Mouse (Mus musculus) T-helper 17 cell (primary cell): ENCODE results near the gene Zic5.

Source experiments
- in situ Hi-C, 2 experiments: fragments of 300-600 bp; cut with MboI, MseI; formaldehyde crosslinking; loops; 1 replicate in 1 of 2; 2 replicates in 1 of 2; pipeline ENCODE4 v1.15.1; 2025; ENCODE audit warnings: high pct_unique_total_duplicates in 2 of 2

The Zic5 gene

GRCm38 (mm10) chr14:122449601-122450495 is 15.6 kb downstream of the Zic5 start:
- in situ Hi-C loops = no loop called here

DNA sequence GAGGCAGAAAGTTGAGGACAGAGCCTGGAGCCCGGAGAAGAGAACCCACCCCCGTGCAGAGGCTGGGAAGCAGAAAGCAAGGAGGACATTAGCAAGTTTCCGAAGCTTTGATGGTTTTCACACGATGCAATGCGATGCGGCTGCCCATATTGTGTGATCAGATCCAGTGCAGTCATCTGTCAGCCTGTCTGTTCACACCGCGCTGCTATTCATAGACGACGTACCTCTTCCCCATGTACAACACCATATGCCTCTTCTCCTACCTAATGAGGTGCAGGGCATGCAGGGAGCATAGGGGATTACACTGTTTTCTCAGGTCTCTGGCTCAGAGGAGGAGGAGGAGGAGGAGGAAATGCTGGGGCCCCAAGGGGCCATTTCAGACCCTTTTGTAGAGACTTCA is 28.6 kb downstream of the Zic5 start:
- in situ Hi-C loops = no loop called here

- in situ Hi-C loops = no loop called here
Observed at GRCm38 (mm10) chr14:122434039-122434438, 31.4 kb downstream of the Zic5 start.

GRCm38 (mm10) chr14:122432558-122432957 is 32.9 kb downstream of the Zic5 start:
- in situ Hi-C loops = no loop called here

DNA sequence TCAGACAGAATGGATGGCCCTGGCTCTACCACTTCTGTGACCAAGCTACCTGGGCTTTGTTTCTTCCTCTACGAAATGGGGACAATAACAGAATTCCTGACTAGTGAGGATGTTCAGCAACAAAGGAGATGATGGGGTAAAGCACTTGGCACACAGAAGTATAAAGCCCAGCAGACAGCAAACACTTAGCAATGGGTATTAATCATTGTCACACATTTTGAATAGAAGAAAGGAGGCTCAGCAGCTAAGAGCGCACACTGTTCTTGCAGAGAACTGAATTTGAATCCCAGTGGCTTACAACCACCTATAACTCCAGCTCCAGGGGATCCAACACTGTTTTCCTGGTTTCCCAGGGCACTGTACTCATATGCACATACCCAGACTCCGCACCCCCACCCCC is 37.8 kb downstream of the Zic5 start:
- in situ Hi-C loops = no loop called here

DNA sequence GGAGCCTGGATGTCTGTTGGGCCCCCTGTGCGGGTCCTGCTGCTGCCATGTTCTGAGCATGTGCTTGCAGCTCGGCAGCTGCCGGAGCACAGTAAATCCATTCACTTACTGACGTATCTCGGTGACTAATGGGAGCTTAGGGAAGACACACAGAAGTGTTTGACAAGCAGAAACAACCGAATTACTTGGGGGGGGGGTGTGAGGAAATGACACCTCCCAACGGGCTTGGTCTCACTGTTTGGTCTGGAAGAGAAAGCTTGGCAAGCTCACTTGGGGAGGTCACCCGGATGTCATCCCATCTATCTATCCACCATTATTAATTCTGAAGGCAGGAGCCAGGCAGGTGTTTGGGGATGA is 38.3 kb downstream of the Zic5 start:
- in situ Hi-C loops = no loop called here

GRCm38 (mm10) chr14:122426529-122427203 is 38.8 kb downstream of the Zic5 start:
- in situ Hi-C loops = no loop called here

GRCm38 (mm10) chr14:122424441-122424840 is 41.0 kb downstream of the Zic5 start:
- in situ Hi-C loops = loop anchor here in 1 of 2 experiments (5.0 kb wide), 1 partner anchor 82 kb away; no protein-coding TSS in a partner anchor

- in situ Hi-C loops = no loop called here
Observed at GRCm38 (mm10) chr14:122416166-122416771, 49.2 kb downstream of the Zic5 start.

DNA sequence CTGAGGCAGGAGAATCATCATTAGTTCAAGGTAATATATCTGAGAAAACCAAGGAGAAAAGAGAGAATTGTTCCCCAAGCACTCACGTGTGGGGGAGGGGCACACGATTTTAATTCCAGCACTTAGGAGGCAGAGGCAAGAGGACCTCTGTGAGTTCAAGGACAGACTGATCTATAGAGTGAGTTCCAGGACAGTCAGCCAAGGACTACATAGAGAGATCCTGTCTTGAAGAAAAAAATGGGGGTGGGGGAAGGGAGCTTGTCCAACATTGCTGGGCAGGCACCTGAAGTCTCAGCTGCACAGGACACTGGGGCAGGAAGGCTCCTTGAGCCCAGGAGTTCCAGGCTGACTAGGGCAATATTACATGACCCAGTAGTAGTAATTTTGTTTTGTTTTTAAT is 50.7 kb downstream of the Zic5 start:
- in situ Hi-C loops = no loop called here

DNA sequence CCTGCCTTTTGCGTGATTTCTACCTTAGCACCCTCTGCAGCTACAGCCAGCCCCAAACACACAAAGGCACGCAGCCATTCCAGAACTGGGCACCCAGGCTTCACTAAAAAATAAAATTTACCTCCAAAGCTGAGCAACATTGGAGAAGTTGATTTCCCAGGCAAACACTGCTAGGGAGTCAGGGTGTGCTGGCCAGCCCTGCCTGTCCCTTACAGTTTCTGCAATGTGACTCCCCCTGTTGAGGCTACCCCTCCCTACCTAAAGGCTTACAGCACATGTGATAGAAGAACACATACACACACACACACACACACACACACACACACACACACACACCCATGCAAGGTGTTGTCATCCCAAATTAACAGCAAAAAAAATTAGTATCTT is 51.9 kb downstream of the Zic5 start:
- in situ Hi-C loops = no loop called here

DNA sequence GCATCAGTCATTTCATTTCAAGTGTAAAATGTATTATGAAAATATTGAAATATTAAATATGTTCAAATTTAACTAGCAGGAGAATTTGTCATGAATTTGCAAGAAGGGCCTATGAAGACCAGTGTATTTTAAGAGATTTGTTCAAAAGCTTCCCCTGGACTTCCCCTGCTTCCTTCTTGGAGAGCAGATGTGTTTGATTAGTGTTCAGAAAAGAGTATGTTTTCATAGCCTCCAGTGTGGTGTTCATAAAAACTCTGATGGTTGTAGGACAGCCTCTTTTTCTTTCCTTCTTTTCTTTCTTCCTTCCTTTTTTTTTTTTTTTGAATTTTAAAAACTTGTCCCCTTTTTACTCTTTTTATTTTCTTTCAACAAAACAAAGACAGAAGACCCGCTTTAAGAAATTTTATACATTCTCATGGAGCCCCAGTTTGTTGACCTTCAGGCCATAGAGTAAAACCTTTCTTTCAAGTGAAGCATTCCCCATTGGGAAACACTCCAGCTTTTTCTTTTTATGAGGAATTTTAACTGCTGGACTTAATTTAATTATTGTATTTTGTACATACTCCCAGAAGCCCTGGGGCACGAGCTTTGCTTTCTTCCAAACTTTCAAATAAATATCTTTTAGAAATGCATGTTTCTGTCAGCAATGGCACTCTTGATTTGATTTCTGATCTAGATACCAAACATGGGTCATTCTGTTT is 52.5 kb downstream of the Zic5 start:
- in situ Hi-C loops = no loop called here
